Mouse (Mus musculus) C2C12 (cell line): Measurements from ENCODE around the gene Ctnna2. TPM values are rescaled to one million over a fixed set of nuclear protein-coding genes. Genes with fewer than 3 reads are reported as not detected.

Experiments used
- H3K27me3 ChIP-seq: one replicate; pipeline ENCODE4 v1.6.1; 2011; ENCODE audit not compliant: control insufficient read depth, insufficient read depth, insufficient read length
- H3K36me3 ChIP-seq: one replicate; pipeline ENCODE4 v1.6.1; 2011; ENCODE audit not compliant: control insufficient read depth, insufficient read depth
- H3K4me3 ChIP-seq: one replicate; pipeline ENCODE4 v1.5.1; 2011; ENCODE audit warnings: mild to moderate bottlenecking, control low read depth; ENCODE audit not compliant: poor library complexity, insufficient read depth, severe bottlenecking
- H3K79me2 ChIP-seq: one replicate; pipeline ENCODE4 v1.6.1; 2011; ENCODE audit not compliant: control insufficient read depth, insufficient read depth
- H3K79me3 ChIP-seq: one replicate; pipeline ENCODE4 v1.6.1; 2011; ENCODE audit warnings: low read depth, control low read depth
- H3ac ChIP-seq: one replicate; pipeline ENCODE3; 2011; ENCODE audit warnings: low read depth; ENCODE audit not compliant: control insufficient read depth, insufficient read length
- CEBPB ChIP-seq: IDR thresholded peaks from one replicate; pipeline ENCODE4 v1.6.1; 2011; ENCODE audit warnings: low read depth, mild to moderate bottlenecking, control low read depth, moderate library complexity
- CTCF ChIP-seq: IDR thresholded peaks from one replicate; pipeline ENCODE4 v1.5.1; 2011; ENCODE audit not compliant: control insufficient read depth, insufficient read depth, insufficient read length
- FOSL1 ChIP-seq: IDR thresholded peaks from one replicate; pipeline ENCODE4 v1.8.0; 2011; ENCODE audit warnings: mild to moderate bottlenecking, low read length; ENCODE audit not compliant: poor library complexity, insufficient read depth, severe bottlenecking
- MAX ChIP-seq: IDR thresholded peaks from one replicate; pipeline ENCODE4 v1.6.1; 2011; ENCODE audit warnings: mild to moderate bottlenecking, control low read depth
- MYOD1 ChIP-seq: IDR thresholded peaks from one replicate; pipeline ENCODE4 v1.6.1; 2011; ENCODE audit warnings: low read depth; ENCODE audit not compliant: control insufficient read depth, insufficient read length
- MYOG ChIP-seq: IDR thresholded peaks from one replicate; pipeline ENCODE4 v1.6.1; 2011; ENCODE audit not compliant: control insufficient read depth, insufficient read length; ENCODE audit errors: extremely low read depth
- USF1 ChIP-seq: IDR thresholded peaks from one replicate; pipeline ENCODE4 v1.6.1; 2011; ENCODE audit warnings: low read depth, mild to moderate bottlenecking, control low read depth, moderate library complexity
- polyA plus RNA-seq: library from polyadenylated mRNA; unstranded; fragments of >200 nt; fragmentation: generic; extraction: Trizol; gene quantifications from one replicate; pipeline ENCODE4 v1.2.1, GENCODE M21; 2012; ENCODE audit warnings: missing spikeins

The Ctnna2 gene
- polyA plus RNA-seq, 1 experiment, result not detected

DNA sequence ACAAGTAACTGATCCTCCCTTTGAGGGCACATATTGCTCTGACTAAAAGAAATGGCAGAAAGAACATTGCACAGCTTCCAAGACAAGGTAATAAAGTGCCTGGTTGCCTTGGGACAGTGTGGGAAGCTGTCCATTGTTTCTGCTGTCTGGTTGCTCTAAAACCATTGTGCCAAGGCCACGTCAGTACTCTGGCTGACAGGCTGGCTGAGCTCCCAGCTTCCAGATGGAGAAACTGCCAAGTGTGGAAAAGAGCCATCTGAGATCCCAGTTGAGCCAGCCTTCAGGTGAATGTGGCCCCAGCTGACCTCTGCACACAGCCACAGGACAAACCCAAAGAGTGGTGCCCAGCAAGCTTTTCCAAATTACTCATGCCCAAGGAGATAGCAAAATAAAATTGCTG lies 504.1 kb downstream of the Ctnna2 start:
- Histone ChIP-seq H3K4me3 (no peak overlapping the region), H3K79me3 (no peaks in the 10 kb centered on the region), H3K27me3 (no peaks in the 10 kb centered on the region), H3K79me2 (no peaks in the 10 kb centered on the region), H3ac (no peak overlapping the region), H3K36me3 (no peaks in the 10 kb centered on the region)
- TF ChIP-seq CTCF, result no peak
- no peak for TF ChIP-seq CEBPB
- no peak for TF ChIP-seq MAX
- TF ChIP-seq FOSL1, result no peak
- no peak for TF ChIP-seq USF1
- no peak for TF ChIP-seq MYOG
- no peak for TF ChIP-seq MYOD1

DNA sequence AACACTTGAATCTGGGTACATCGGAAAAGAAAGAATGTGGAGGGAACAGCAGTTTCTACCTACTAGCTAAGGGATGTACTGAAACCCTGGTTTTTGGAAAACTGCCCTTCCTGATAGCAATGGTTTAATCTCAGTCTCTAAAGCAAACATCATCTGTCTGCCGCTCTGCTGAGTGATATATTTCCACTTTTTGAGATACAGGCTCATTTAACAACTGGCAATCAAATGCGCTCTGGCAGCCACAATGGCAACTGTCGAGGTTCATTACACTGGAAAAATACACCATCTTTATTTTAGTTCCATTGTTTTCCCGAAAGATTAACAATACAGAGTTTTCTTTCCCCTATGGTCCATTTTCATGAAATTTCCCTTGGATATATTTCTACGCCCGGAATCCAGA lies 506.2 kb downstream of the Ctnna2 start:
- H3K27me3 ChIP-seq, result no peaks in the 10 kb centered on the region
- TF ChIP-seq USF1 (no peak), FOSL1 (no peak), CTCF (no peak), MYOD1 (no peak), CEBPB (no peak)
- H3K79me2 ChIP-seq, result no peaks in the 10 kb centered on the region
- H3ac ChIP-seq, result no peak overlapping the region
- H3K79me3 ChIP-seq, result no peaks in the 10 kb centered on the region
- no peaks in the 10 kb centered on the region for H3K36me3 ChIP-seq
- H3K4me3 ChIP-seq, result no peak overlapping the region

DNA sequence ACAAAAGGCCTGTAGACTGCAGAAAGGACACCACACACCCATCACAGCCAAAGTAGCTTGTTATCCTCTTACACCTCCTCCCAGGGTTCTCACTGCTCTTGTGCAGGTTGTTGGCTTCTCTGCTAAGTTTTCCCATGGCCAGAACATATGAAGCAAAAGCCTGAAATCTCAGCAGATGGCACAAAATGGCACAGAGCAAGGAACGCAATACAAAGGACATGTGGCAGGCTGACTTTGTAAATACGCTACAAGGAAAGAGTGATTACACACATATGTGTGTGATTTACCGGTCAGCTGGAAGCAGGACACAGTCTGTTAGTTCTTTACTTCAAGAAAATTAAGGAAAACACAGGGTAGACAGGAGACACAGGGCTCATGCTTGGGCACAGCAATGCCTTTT lies 511.4 kb downstream of the Ctnna2 start:
- H3K79me3 ChIP-seq, result no peaks in the 10 kb centered on the region
- no peaks in the 10 kb centered on the region for H3K79me2 ChIP-seq
- H3K36me3 ChIP-seq, result no peaks in the 10 kb centered on the region
- H3ac ChIP-seq, result no peak overlapping the region
- H3K27me3 ChIP-seq, result no peaks in the 10 kb centered on the region
- TF ChIP-seq MYOD1 (no peak), CEBPB (no peak), CTCF (no peak), MAX (no peak), FOSL1 (no peak), USF1 (no peak), MYOG (no peak)
- H3K4me3 ChIP-seq, result no peak overlapping the region

DNA sequence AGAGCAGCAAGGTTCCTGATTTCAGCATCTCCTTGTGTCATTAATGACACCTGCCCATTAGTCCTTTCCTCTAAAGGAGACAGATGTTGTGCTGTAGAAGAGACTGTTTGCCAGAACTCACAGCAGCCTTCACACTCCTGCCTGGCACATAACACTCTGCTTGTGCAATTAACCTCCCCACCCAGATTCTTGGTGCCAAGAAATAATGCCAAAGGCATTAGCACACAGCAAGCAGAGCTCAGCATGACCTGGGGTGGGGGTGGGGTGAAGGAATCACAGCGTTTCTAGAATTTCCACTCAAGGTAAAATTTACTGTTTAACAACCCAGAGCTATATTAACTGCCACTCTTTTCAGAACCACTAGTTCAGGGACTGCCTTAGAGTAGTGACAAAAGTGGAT lies 516.8 kb downstream of the Ctnna2 start:
- Histone ChIP-seq H3K27me3 (no peaks in the 10 kb centered on the region), H3ac (no peak overlapping the region), H3K79me3 (no peaks in the 10 kb centered on the region), H3K4me3 (no peak overlapping the region), H3K79me2 (no peaks in the 10 kb centered on the region), H3K36me3 (no peaks in the 10 kb centered on the region)
- TF ChIP-seq CEBPB (no peak), MAX (no peak), USF1 (no peak), FOSL1 (no peak), MYOG (no peak), MYOD1 (no peak), CTCF (no peak)

DNA sequence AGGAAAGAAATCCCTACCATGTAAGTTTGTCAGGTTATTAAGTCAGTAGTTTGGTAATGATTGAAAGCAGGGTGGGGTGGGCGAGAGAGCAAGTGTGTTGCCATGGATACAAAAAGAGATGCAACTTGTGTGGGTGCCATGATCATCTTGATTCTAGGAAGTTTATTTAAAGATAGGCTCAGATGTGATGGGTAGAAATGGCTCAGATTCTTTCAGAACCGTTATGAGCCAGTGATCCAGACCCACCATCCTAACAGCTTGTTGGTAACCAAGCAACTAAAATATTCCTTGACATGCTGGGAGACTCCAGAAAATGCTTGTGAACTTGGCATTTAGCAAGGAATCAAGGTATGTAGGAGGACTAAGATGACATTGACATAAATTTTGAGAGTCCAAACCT lies 521.6 kb downstream of the Ctnna2 start:
- Histone ChIP-seq H3K79me3 (no peaks in the 10 kb centered on the region), H3K27me3 (no peaks in the 10 kb centered on the region), H3K4me3 (no peak overlapping the region), H3K36me3 (no peaks in the 10 kb centered on the region), H3ac (no peak overlapping the region), H3K79me2 (no peaks in the 10 kb centered on the region)
- TF ChIP-seq CEBPB (no peak), USF1 (no peak), MAX (no peak), MYOG (no peak), FOSL1 (no peak), CTCF (no peak), MYOD1 (no peak)

DNA sequence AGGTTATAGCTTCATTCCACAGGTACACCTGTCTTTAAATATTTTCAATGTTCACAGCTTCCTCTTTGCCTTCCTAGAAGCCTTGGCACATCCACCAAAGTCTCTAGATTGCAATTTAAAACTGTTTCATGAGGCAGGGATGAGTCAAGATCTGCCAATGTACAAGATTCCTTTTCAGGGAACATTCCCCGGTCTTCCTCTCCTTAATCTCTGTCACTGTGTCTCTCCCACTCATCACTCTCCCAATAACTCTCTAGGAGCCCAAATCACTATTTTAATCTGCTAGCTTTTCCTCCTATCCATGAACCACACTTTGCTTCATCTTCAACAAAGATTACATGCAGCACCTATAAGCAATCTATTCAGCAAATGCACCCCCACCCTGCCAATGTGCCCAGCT lies 532.6 kb downstream of the Ctnna2 start:
- Histone ChIP-seq H3ac (no peak overlapping the region), H3K36me3 (no peaks in the 10 kb centered on the region), H3K79me2 (no peaks in the 10 kb centered on the region), H3K79me3 (no peaks in the 10 kb centered on the region), H3K4me3 (no peak overlapping the region), H3K27me3 (no peaks in the 10 kb centered on the region)
- TF ChIP-seq CEBPB (no peak), MYOG (no peak), MAX (no peak), MYOD1 (no peak), USF1 (no peak), FOSL1 (no peak), CTCF (no peak)

DNA sequence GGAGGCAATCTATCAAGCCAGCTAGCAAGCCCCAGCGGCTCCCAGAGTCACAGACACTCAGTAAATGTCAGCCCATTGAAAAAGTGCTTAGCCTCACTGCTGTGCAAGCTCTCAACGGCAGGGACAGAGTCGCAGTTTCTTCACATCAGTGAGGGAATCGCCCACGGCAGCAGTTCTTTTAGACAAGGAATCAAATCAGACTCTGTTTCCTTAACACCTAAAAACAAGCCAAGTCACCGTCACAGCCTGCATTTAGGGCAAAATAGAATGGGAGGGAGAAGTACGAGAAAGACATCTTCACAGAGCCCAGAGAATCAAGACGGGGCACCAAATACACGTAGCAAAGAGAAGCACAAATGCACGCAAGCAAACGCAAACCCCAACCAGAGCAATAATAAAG lies 535.6 kb downstream of the Ctnna2 start:
- no peaks in the 10 kb centered on the region for H3K79me2 ChIP-seq
- H3K4me3 ChIP-seq, result no peak overlapping the region
- TF ChIP-seq CEBPB (no peak), MYOD1 (no peak), MAX (no peak), FOSL1 (no peak), MYOG (no peak), CTCF (no peak), USF1 (no peak)
- no peak overlapping the region for H3ac ChIP-seq
- no peaks in the 10 kb centered on the region for H3K27me3 ChIP-seq
- no peaks in the 10 kb centered on the region for H3K79me3 ChIP-seq
- no peaks in the 10 kb centered on the region for H3K36me3 ChIP-seq
